Mouse (Mus musculus) splenic B cell, adult 2 months (primary cell): Measurements from ENCODE around the gene Olfr414.

Experiments used
- DNase-seq: peaks from one replicate; pipeline ENCODE4 v3.0.0-alpha.2; 2011; ENCODE audit warnings: low read depth, low spot score
- H3K27me3 ChIP-seq: 2 replicates; pipeline ENCODE4 v1.6.1; 2012; ENCODE audit warnings: mild to moderate bottlenecking, low read length, moderate library complexity, mixed read lengths; ENCODE audit not compliant: control insufficient read depth, poor library complexity, insufficient read depth, severe bottlenecking
- H3K36me3 ChIP-seq: 2 replicates; pipeline ENCODE4 v1.6.1; 2012; ENCODE audit warnings: mild to moderate bottlenecking, low read length, moderate library complexity, mixed read lengths; ENCODE audit not compliant: control insufficient read depth, poor library complexity, insufficient read depth, severe bottlenecking

Gene Olfr414

GRCm38 (mm10) chr1:174423764-174424163 is at the start of gene Olfr414:
TSS of gene Olfr414 (plus strand) at chr1:174424064.
- no peak for DNase-seq
- H3K36me3 ChIP-seq, result no peaks in the 10 kb centered on the region
- H3K27me3 ChIP-seq, result no peaks in the 10 kb centered on the region

- no peaks in the 10 kb centered on the region for H3K36me3 ChIP-seq
- DNase-seq, result no peak
- H3K27me3 ChIP-seq, result no peaks in the 10 kb centered on the region
Observed at GRCm38 (mm10) chr1:174390746-174391145, 33.1 kb upstream of the Olfr414 start, which contains the start of gene Olfr248. TSS of gene Olfr248 (plus strand) at chr1:174391046.

- DNase-seq, result no peak
- no peaks in the 10 kb centered on the region for H3K27me3 ChIP-seq
- H3K36me3 ChIP-seq, result no peaks in the 10 kb centered on the region
Observed at GRCm38 (mm10) chr1:174422959-174423358, 905 bp upstream of the Olfr414 start.

GRCm38 (mm10) chr1:174426180-174426986 is 2.5 kb downstream of the Olfr414 start:
- H3K27me3 ChIP-seq, result no peaks in the 10 kb centered on the region
- DNase-seq, result no peak
- H3K36me3 ChIP-seq, result no peaks in the 10 kb centered on the region

- Histone ChIP-seq H3K27me3 (no peaks in the 10 kb centered on the region), H3K36me3 (no peaks in the 10 kb centered on the region)
- no peak for DNase-seq
Observed at GRCm38 (mm10) chr1:174427402-174427801, 3.5 kb downstream of the Olfr414 start.

GRCm38 (mm10) chr1:174428407-174428806 is 4.5 kb downstream of the Olfr414 start:
- no peaks in the 10 kb centered on the region for H3K36me3 ChIP-seq
- no peak for DNase-seq
- H3K27me3 ChIP-seq, result no peaks in the 10 kb centered on the region

- peak; percentile 6 for DNase-seq
- Histone ChIP-seq H3K27me3 (no peaks in the 10 kb centered on the region), H3K36me3 (no peaks in the 10 kb centered on the region)
Observed at GRCm38 (mm10) chr1:174434121-174434520, 10.3 kb downstream of the Olfr414 start.

GRCm38 (mm10) chr1:174441782-174442181 is 17.9 kb downstream of the Olfr414 start, which contains the start of gene Olfr220:
TSS of gene Olfr220 (plus strand) at chr1:174442082.
- Histone ChIP-seq H3K27me3 (no peaks in the 10 kb centered on the region), H3K36me3 (no peaks in the 10 kb centered on the region)
- DNase-seq, result no peak

GRCm38 (mm10) chr1:174455100-174455499 is 31.2 kb downstream of the Olfr414 start:
- no peaks in the 10 kb centered on the region for H3K36me3 ChIP-seq
- H3K27me3 ChIP-seq, result no peaks in the 10 kb centered on the region
- DNase-seq, result no peak

GRCm38 (mm10) chr1:174465385-174465784 is 41.5 kb downstream of the Olfr414 start:
- H3K27me3 ChIP-seq, result no peaks in the 10 kb centered on the region
- no peaks in the 10 kb centered on the region for H3K36me3 ChIP-seq
- no peak for DNase-seq

GRCm38 (mm10) chr1:174466240-174466639 is 42.4 kb downstream of the Olfr414 start:
- H3K27me3 ChIP-seq, result no peaks in the 10 kb centered on the region
- no peaks in the 10 kb centered on the region for H3K36me3 ChIP-seq
- DNase-seq, result peak; percentile 56

GRCm38 (mm10) chr1:174469736-174470135 is 45.9 kb downstream of the Olfr414 start:
- peak; percentile 62 for DNase-seq

GRCm38 (mm10) chr1:174482567-174482966 is 58.7 kb downstream of the Olfr414 start:
- no peaks in the 10 kb centered on the region for H3K36me3 ChIP-seq
- no peak for DNase-seq
- H3K27me3 ChIP-seq, result peaks cover 2% of the 10 kb centered on the region; the same call in 1 of the 2 replicates

More at GRCm38 (mm10) chr1:174469736-174470135, 45.9 kb downstream of the Olfr414 start:
- H3K27me3 ChIP-seq, result no peaks in the 10 kb centered on the region
- H3K36me3 ChIP-seq, result no peaks in the 10 kb centered on the region
